Mouse (Mus musculus): ENCODE results near the gene Lama5. TPM values are rescaled to one million over a fixed set of nuclear protein-coding genes. Genes with fewer than 3 reads are reported as not detected.

The Lama5 gene
- polyA plus RNA-seq, 1 experiment from 2014 or later: 3.5 TPM

- no peaks in the 10 kb centered on the region for H3K4me1 ChIP-seq (ENCODE audit: control insufficient read depth, insufficient read depth, low read depth, low read length)
- no peak overlapping the region for H3K9ac ChIP-seq (ENCODE audit: low read depth, low read length)
- 86% methylated on average over 5 of the region's 5 CpGs for WGBS
- no peak overlapping the region for H3K4me2 ChIP-seq (ENCODE audit: low read length)
- H3K36me3 ChIP-seq (ENCODE audit: control insufficient read depth, insufficient read depth, low read length): no peaks in the 10 kb centered on the region
- H3K27ac ChIP-seq (ENCODE audit: low read depth, low read length): no peak overlapping the region
- no peak for ATAC-seq
- no peaks in the 10 kb centered on the region for H3K9me3 ChIP-seq (ENCODE audit: control insufficient read depth, low read length)
- no peak overlapping the region for H3K4me3 ChIP-seq (ENCODE audit: low read length)
- no peaks in the 10 kb centered on the region for H3K27me3 ChIP-seq (replicated peaks; ENCODE audit: control insufficient read depth, insufficient read depth, low read length)
Measured at GRCm38 (mm10) chr2:180238591-180238990, 12.9 kb upstream of the Lama5 start.

DNA sequence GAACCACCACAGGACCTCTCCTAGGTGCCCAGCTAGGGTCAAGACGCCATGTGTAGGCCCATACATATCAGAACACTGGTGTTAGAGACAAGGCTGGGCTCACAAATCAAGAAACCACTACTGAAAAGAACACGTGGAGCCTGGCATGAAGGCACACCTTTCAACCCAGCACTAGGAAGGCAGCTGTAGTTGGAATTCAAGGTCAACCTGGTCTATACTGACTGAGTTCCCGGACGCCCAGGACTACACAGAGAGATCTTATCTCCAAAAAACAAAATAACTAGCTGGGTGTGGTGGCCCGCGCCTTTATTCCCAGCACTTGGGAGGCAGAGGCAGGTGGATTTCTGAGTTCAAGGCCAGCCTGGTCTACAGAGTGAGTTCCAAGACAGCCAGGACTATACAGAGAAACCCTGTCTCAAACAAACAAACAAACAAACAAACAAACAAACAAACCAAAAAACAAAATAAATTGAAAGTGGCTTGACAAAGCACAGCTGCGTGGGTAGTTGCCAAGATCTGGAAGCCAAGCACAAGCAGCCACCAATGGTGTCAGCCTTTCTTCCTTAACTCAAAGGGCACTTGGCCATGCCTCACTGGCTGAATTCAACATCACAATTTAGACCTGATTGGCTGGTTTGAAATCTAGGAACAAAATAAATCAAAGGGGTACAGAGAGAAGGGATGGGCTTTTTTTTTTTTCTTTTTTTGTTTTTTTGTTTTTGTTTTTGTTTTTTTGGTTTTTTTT, 12.1 kb upstream of the Lama5 start:
- no peak for ATAC-seq

GRCm38 (mm10) chr2:180236930-180237329, 11.3 kb upstream of the Lama5 start:
- Histone ChIP-seq H3K9me3 (ENCODE audit: control insufficient read depth, low read length) (no peaks in the 10 kb centered on the region), H3K27ac (ENCODE audit: low read depth, low read length) (no peak overlapping the region), H3K9ac (ENCODE audit: low read depth, low read length) (no peak overlapping the region), H3K27me3 (replicated peaks; ENCODE audit: control insufficient read depth, insufficient read depth, low read length) (no peaks in the 10 kb centered on the region), H3K4me2 (ENCODE audit: low read length) (no peak overlapping the region), H3K4me1 (ENCODE audit: control insufficient read depth, insufficient read depth, low read depth, low read length) (no peaks in the 10 kb centered on the region), H3K4me3 (ENCODE audit: low read length) (no peak overlapping the region), H3K36me3 (ENCODE audit: control insufficient read depth, insufficient read depth, low read length) (no peaks in the 10 kb centered on the region)
- no peak for ATAC-seq
- WGBS: 91% methylated on average over 3 of the region's 3 CpGs

More for the DNA sequence above, 12.1 kb upstream of the Lama5 start:
- Histone ChIP-seq H3K4me3 (ENCODE audit: low read length) (no peak overlapping the region), H3K27me3 (replicated peaks; ENCODE audit: control insufficient read depth, insufficient read depth, low read length) (no peaks in the 10 kb centered on the region), H3K27ac (ENCODE audit: low read depth, low read length) (no peak overlapping the region), H3K36me3 (ENCODE audit: control insufficient read depth, insufficient read depth, low read length) (no peaks in the 10 kb centered on the region), H3K4me1 (ENCODE audit: control insufficient read depth, insufficient read depth, low read depth, low read length) (no peaks in the 10 kb centered on the region), H3K4me2 (ENCODE audit: low read length) (no peak overlapping the region), H3K9ac (ENCODE audit: low read depth, low read length) (no peak overlapping the region), H3K9me3 (ENCODE audit: control insufficient read depth, low read length) (no peaks in the 10 kb centered on the region)
- 95% methylated on average over 7 of the region's 7 CpGs for WGBS

DNA sequence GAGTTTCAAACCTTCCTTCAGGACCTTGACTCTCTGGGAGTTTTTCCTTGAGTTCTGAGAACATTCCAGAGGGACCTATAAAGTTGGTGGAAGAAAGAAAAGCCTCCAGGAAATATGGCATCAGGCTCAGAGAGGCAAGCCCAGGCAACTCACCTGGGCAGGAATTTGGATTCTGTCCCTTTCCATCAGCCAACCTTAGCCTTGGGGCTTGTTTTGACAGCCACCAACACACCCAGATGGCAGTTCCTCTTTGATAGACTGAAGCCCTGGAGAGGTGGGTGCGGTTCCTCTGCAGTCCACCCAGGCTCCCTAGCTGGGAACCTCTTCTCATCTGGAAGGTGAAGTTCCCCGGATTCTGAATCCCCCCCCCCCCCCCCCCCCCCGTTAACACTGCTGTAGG, 10.8 kb upstream of the Lama5 start:
- Histone ChIP-seq H3K4me2 (ENCODE audit: low read length) (no peak overlapping the region), H3K9me3 (ENCODE audit: control insufficient read depth, low read length) (no peaks in the 10 kb centered on the region), H3K27me3 (replicated peaks; ENCODE audit: control insufficient read depth, insufficient read depth, low read length) (no peaks in the 10 kb centered on the region), H3K27ac (ENCODE audit: low read depth, low read length) (no peak overlapping the region), H3K36me3 (ENCODE audit: control insufficient read depth, insufficient read depth, low read length) (no peaks in the 10 kb centered on the region), H3K4me1 (ENCODE audit: control insufficient read depth, insufficient read depth, low read depth, low read length) (no peaks in the 10 kb centered on the region), H3K4me3 (ENCODE audit: low read length) (no peak overlapping the region), H3K9ac (ENCODE audit: low read depth, low read length) (no peak overlapping the region)
- ATAC-seq: no peak
- 59% methylated on average over 3 of the region's 3 CpGs for WGBS

DNA sequence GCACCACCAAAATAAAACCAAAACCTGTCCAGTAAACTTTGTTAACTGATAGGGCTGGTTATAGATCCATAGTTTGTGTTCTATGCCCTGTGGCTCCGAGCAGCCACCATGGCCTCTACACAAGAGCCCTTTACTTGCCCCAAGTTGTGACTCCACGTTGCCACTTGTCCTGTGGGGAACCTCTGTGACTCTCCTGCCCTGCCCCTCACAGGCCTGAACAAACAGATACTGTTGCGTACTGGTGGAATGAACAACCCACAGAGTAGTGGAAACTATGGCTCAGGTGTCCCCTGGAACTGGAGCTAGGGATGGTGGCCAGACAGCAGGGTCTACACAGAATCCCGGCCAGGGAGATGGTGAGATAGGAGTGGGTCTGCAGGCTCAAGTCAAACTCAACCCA, 10.1 kb upstream of the Lama5 start:
- no peak for ATAC-seq
- Histone ChIP-seq H3K27ac (ENCODE audit: low read depth, low read length) (no peak overlapping the region), H3K9me3 (ENCODE audit: control insufficient read depth, low read length) (no peaks in the 10 kb centered on the region), H3K9ac (ENCODE audit: low read depth, low read length) (no peak overlapping the region), H3K4me2 (ENCODE audit: low read length) (no peak overlapping the region), H3K4me1 (ENCODE audit: control insufficient read depth, insufficient read depth, low read depth, low read length) (no peaks in the 10 kb centered on the region), H3K4me3 (ENCODE audit: low read length) (no peak overlapping the region), H3K27me3 (replicated peaks; ENCODE audit: control insufficient read depth, insufficient read depth, low read length) (no peaks in the 10 kb centered on the region), H3K36me3 (ENCODE audit: control insufficient read depth, insufficient read depth, low read length) (no peaks in the 10 kb centered on the region)
- WGBS: 90% methylated on average over 4 of the region's 4 CpGs

- Histone ChIP-seq H3K4me2 (ENCODE audit: low read length) (no peak overlapping the region), H3K9ac (ENCODE audit: low read depth, low read length) (no peak overlapping the region), H3K36me3 (ENCODE audit: control insufficient read depth, insufficient read depth, low read length) (no peaks in the 10 kb centered on the region), H3K27me3 (replicated peaks; ENCODE audit: control insufficient read depth, insufficient read depth, low read length) (no peaks in the 10 kb centered on the region), H3K4me1 (ENCODE audit: control insufficient read depth, insufficient read depth, low read depth, low read length) (no peaks in the 10 kb centered on the region), H3K9me3 (ENCODE audit: control insufficient read depth, low read length) (no peaks in the 10 kb centered on the region), H3K4me3 (ENCODE audit: low read length) (no peak overlapping the region), H3K27ac (ENCODE audit: low read depth, low read length) (no peak overlapping the region)
- ATAC-seq: no peak
- 51% methylated on average over 6 of the region's 6 CpGs for WGBS
Measured at GRCm38 (mm10) chr2:180234980-180235379, 9.3 kb upstream of the Lama5 start.

- Histone ChIP-seq H3K27me3 (replicated peaks; ENCODE audit: control insufficient read depth, insufficient read depth, low read length) (no peaks in the 10 kb centered on the region), H3K27ac (ENCODE audit: low read depth, low read length) (no peak overlapping the region), H3K4me3 (ENCODE audit: low read length) (no peak overlapping the region), H3K9ac (ENCODE audit: low read depth, low read length) (no peak overlapping the region), H3K4me2 (ENCODE audit: low read length) (no peak overlapping the region), H3K4me1 (ENCODE audit: control insufficient read depth, insufficient read depth, low read depth, low read length) (no peaks in the 10 kb centered on the region), H3K36me3 (ENCODE audit: control insufficient read depth, insufficient read depth, low read length) (no peaks in the 10 kb centered on the region), H3K9me3 (ENCODE audit: control insufficient read depth, low read length) (no peaks in the 10 kb centered on the region)
- ATAC-seq: no peak
- over 99% methylated on average over 8 of the region's 8 CpGs for WGBS
Measured at GRCm38 (mm10) chr2:180234353-180234752, 8.7 kb upstream of the Lama5 start.

DNA sequence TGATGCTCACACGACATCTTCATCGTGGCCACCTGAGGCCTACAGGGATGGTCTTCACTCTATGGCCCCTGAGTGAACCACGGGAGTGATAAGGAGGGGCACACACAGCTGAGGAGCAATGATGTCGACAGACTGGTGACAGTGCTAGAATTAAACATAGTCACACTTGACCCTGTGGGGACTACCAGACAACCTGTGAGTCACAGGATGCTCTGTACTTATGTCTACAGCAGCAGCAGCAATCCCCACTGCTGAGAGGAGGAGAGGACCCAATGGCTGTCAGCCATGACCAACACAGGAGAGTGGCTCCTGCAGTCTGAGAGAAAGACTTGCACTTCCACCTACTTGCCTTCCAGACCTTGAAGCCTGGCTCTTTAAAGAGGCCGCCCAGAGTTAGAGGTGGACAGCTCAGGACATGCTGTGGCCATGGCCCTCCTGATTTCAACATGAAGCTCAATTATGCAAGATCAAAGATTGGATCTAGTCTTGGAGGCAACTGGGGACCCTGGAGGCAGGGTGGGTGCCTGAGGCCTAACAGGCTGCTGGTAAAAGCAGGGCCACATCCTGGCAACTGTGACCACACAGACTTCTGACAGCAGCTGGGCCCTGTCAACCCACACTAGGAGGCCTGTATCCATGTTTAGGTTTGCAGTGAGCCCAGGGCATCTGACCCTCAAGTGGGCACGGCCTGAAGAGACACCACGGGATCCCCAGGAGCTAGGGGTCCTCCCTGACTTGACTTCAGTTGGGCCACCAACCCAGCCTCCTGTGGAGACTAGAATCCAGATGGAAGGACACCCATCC, 7.6 kb upstream of the Lama5 start:
- no peak overlapping the region for H3K4me3 ChIP-seq (ENCODE audit: low read length)
- H3K27ac ChIP-seq (ENCODE audit: low read depth, low read length): no peak overlapping the region
- 88% methylated on average over 7 of the region's 7 CpGs for WGBS
- H3K4me2 ChIP-seq (ENCODE audit: low read length): no peak overlapping the region
- H3K9ac ChIP-seq (ENCODE audit: low read depth, low read length): no peak overlapping the region
- H3K9me3 ChIP-seq (ENCODE audit: control insufficient read depth, low read length): no peaks in the 10 kb centered on the region
- peaks cover 5% of the 10 kb centered on the region; the same call in 1 of the 2 replicates for H3K4me1 ChIP-seq (ENCODE audit: control insufficient read depth, insufficient read depth, low read depth, low read length)
- ATAC-seq: no peak
- H3K27me3 ChIP-seq (replicated peaks; ENCODE audit: control insufficient read depth, insufficient read depth, low read length): no peaks in the 10 kb centered on the region
- no peaks in the 10 kb centered on the region for H3K36me3 ChIP-seq (ENCODE audit: control insufficient read depth, insufficient read depth, low read length)

- no peaks in the 10 kb centered on the region for H3K36me3 ChIP-seq (ENCODE audit: control insufficient read depth, insufficient read depth, low read length)
- H3K4me2 ChIP-seq (ENCODE audit: low read length): no peak overlapping the region
- H3K4me1 ChIP-seq (ENCODE audit: control insufficient read depth, insufficient read depth, low read depth, low read length): peaks cover 23% of the 10 kb centered on the region
- no peaks in the 10 kb centered on the region for H3K9me3 ChIP-seq (ENCODE audit: control insufficient read depth, low read length)
- peaks cover 12% of the 10 kb centered on the region for H3K27me3 ChIP-seq (replicated peaks; ENCODE audit: control insufficient read depth, insufficient read depth, low read length)
- WGBS: 69% methylated on average over 4 of the region's 4 CpGs
- H3K27ac ChIP-seq (ENCODE audit: low read depth, low read length): no peak overlapping the region
- no peak for ATAC-seq
- H3K4me3 ChIP-seq (ENCODE audit: low read length): no peak overlapping the region
- no peak overlapping the region for H3K9ac ChIP-seq (ENCODE audit: low read depth, low read length)
Measured at GRCm38 (mm10) chr2:180230482-180230881, 4.8 kb upstream of the Lama5 start.

Measured in hindbrain, embryonic 16.5 days (tissue).